Mouse (Mus musculus) heart, embryonic 11.5 days (tissue): Measurements from ENCODE around the gene Tfap2a. TPM values are rescaled to one million over a fixed set of nuclear protein-coding genes. Genes with fewer than 3 reads are reported as not detected.
A peak's percentile ranks its signal among the peaks of the same experiment; 100 is the strongest.

Source experiments
- ATAC-seq: fragments of 200-750 bp; cut with Nextera tagmentation; replicated peaks from 2 replicates; pipeline ENCODE4 v1.8.0; 2017; ENCODE audit warnings: moderate library complexity; ENCODE audit not compliant: insufficient number of reproducible peaks, low FRiP score, low TSS enrichment
- H3K27ac ChIP-seq: fragments of 300-500 bp; sonication (generic); 2 replicates; pipeline ENCODE4 v1.5.1; 2014; ENCODE audit warnings: mild to moderate bottlenecking, low read depth, low read length
- H3K27me3 ChIP-seq: fragments of 300-500 bp; sonication (generic); 2 replicates; pipeline ENCODE4 v1.6.1; 2014; ENCODE audit warnings: mild to moderate bottlenecking, low read length, mixed read lengths; ENCODE audit not compliant: control insufficient read depth, insufficient read depth
- H3K36me3 ChIP-seq: fragments of 300-500 bp; sonication (generic); 2 replicates; pipeline ENCODE4 v1.6.1; 2014; ENCODE audit warnings: mild to moderate bottlenecking, low read length, moderate library complexity, mixed read lengths; ENCODE audit not compliant: control insufficient read depth, insufficient read depth
- H3K4me1 ChIP-seq: fragments of 300-500 bp; sonication (generic); 2 replicates; pipeline ENCODE4 v1.6.1; 2014; ENCODE audit warnings: low read length; ENCODE audit not compliant: control insufficient read depth, insufficient read depth
- H3K4me2 ChIP-seq: fragments of 300-500 bp; sonication (generic); 2 replicates; pipeline ENCODE4 v1.6.1; 2014; ENCODE audit warnings: mild to moderate bottlenecking, moderate library complexity
- H3K4me3 ChIP-seq: fragments of 300-500 bp; sonication (generic); 2 replicates; pipeline ENCODE4 v1.5.1; 2014; ENCODE audit warnings: low read depth, low read length
- H3K9ac ChIP-seq: fragments of 300-500 bp; sonication (generic); 2 replicates; pipeline ENCODE4 v1.6.1; 2014; ENCODE audit warnings: mild to moderate bottlenecking, low read depth, low read length, moderate library complexity
- H3K9me3 ChIP-seq: fragments of 300-500 bp; sonication (generic); replicated peaks from 2 replicates; pipeline ENCODE4 v1.6.1; 2016; ENCODE audit warnings: low read length; ENCODE audit not compliant: control insufficient read depth
- WGBS: fragments of 180-500 bp; shearing (Covaris S2); extraction: QIAGEN DNeasy Blood & Tissue Kit; methylation state at CpG from one replicate; pipeline ENCODE4 v1.1.7; 2014; ENCODE audit not compliant: insufficient replicate concordance; 5-methylcytosine and 5-hydroxymethylcytosine counted together
- polyA plus RNA-seq: library from polyadenylated mRNA; unstranded; fragments of >200 nt; fragmentation: Nextera tagmentation; extraction: Ambion mirVana; gene quantifications from 2 replicates; pipeline ENCODE4 v1.2.1, GENCODE M21; 2014

Tfap2a gene
- polyA plus RNA-seq, 1 experiment from 2014 or later: 0.39 TPM

GRCm38 (mm10) chr13:40737099-40737498 is 1.1 kb downstream of the Tfap2a start:
- no peak overlapping the region for H3K27ac ChIP-seq
- H3K4me1 ChIP-seq: peaks cover 10% of the 10 kb centered on the region
- H3K4me3 ChIP-seq: no peak overlapping the region
- WGBS: 8% methylated on average over 15 of the region's 15 CpGs
- H3K27me3 ChIP-seq: peaks cover 99% of the 10 kb centered on the region
- H3K4me2 ChIP-seq: no peak overlapping the region
- no peak for ATAC-seq
- H3K9ac ChIP-seq: no peak overlapping the region
- H3K36me3 ChIP-seq: no peaks in the 10 kb centered on the region
- no peaks in the 10 kb centered on the region for H3K9me3 ChIP-seq

- 8% methylated on average over 19 of the region's 19 CpGs for WGBS
- no peak overlapping the region for H3K9ac ChIP-seq
- H3K4me1 ChIP-seq: peaks cover 10% of the 10 kb centered on the region
- H3K9me3 ChIP-seq: no peaks in the 10 kb centered on the region
- no peak for ATAC-seq
- H3K4me2 ChIP-seq: peak overlapping the region; percentile 29
- peak overlapping the region; percentile 21 for H3K4me3 ChIP-seq
- no peak overlapping the region for H3K27ac ChIP-seq
- H3K36me3 ChIP-seq: no peaks in the 10 kb centered on the region
- H3K27me3 ChIP-seq: peaks cover 99% of the 10 kb centered on the region
Observed at GRCm38 (mm10) chr13:40736107-40736780, 1.9 kb downstream of the Tfap2a start.

- ATAC-seq: no peak
Observed at GRCm38 (mm10) chr13:40735416-40736106, 2.6 kb downstream of the Tfap2a start.

GRCm38 (mm10) chr13:40734316-40734965 is 3.7 kb downstream of the Tfap2a start:
- under 1% methylated on average over 33 of the region's 33 CpGs for WGBS

More at GRCm38 (mm10) chr13:40735416-40736106, 2.6 kb downstream of the Tfap2a start:
- Histone ChIP-seq H3K4me2 (peak overlapping the region; percentile 29), H3K27me3 (peaks cover 98% of the 10 kb centered on the region), H3K36me3 (no peaks in the 10 kb centered on the region), H3K9ac (no peak overlapping the region), H3K4me1 (peaks cover 10% of the 10 kb centered on the region), H3K9me3 (no peaks in the 10 kb centered on the region), H3K27ac (no peak overlapping the region), H3K4me3 (peak overlapping the region; percentile 21)
- 4% methylated on average over 16 of the region's 17 CpGs for WGBS

GRCm38 (mm10) chr13:40733542-40734151 is 4.5 kb downstream of the Tfap2a start:
- Histone ChIP-seq H3K27me3 (peaks cover 97% of the 10 kb centered on the region), H3K9ac (no peak overlapping the region), H3K9me3 (no peaks in the 10 kb centered on the region), H3K4me3 (peak overlapping the region; percentile 40), H3K27ac (no peak overlapping the region), H3K36me3 (no peaks in the 10 kb centered on the region), H3K4me2 (peak overlapping the region; percentile 69), H3K4me1 (peaks cover 12% of the 10 kb centered on the region)
- under 1% methylated on average over 36 of the region's 38 CpGs for WGBS
- no peak for ATAC-seq

More at GRCm38 (mm10) chr13:40734316-40734965, 3.7 kb downstream of the Tfap2a start:
- Histone ChIP-seq H3K4me2 (peak overlapping the region; percentile 69), H3K4me1 (peaks cover 12% of the 10 kb centered on the region), H3K27ac (no peak overlapping the region), H3K4me3 (peak overlapping the region; percentile 40), H3K9me3 (no peaks in the 10 kb centered on the region), H3K27me3 (peaks cover 97% of the 10 kb centered on the region), H3K9ac (no peak overlapping the region), H3K36me3 (no peaks in the 10 kb centered on the region)
- no peak for ATAC-seq

- H3K4me2 ChIP-seq: peak overlapping the region; percentile 69
- no peaks in the 10 kb centered on the region for H3K36me3 ChIP-seq
- H3K9me3 ChIP-seq: no peaks in the 10 kb centered on the region
- WGBS: under 1% methylated on average over 30 of the region's 30 CpGs
- H3K4me3 ChIP-seq: peak overlapping the region; percentile 40
- H3K27ac ChIP-seq: no peak overlapping the region
- peaks cover 97% of the 10 kb centered on the region for H3K27me3 ChIP-seq
- H3K4me1 ChIP-seq: peaks cover 12% of the 10 kb centered on the region
- no peak for ATAC-seq
- no peak overlapping the region for H3K9ac ChIP-seq
Observed at GRCm38 (mm10) chr13:40732816-40733541, 5.2 kb downstream of the Tfap2a start.

GRCm38 (mm10) chr13:40732085-40732484 is 6.1 kb downstream of the Tfap2a start:
- Histone ChIP-seq H3K4me3 (no peak overlapping the region), H3K9me3 (no peaks in the 10 kb centered on the region), H3K4me1 (peaks cover 12% of the 10 kb centered on the region), H3K27me3 (peaks cover 95% of the 10 kb centered on the region), H3K4me2 (peak overlapping the region; percentile 82; the same call in 1 of the 2 replicates), H3K9ac (no peak overlapping the region), H3K36me3 (no peaks in the 10 kb centered on the region), H3K27ac (no peak overlapping the region)
- ATAC-seq: no peak
- WGBS: 0% methylated on average over 11 of the region's 11 CpGs
